Mouse (Mus musculus) lung, adult 2 months (tissue): ENCODE data around the gene Casp14. TPM values are rescaled to one million over a fixed set of nuclear protein-coding genes. Genes with fewer than 3 reads are reported as not detected.

Source experiments
- DNase-seq: peaks from one replicate; pipeline ENCODE4 v3.0.0; 2022
- H3K4me1 ChIP-seq: fragments of 200-500 bp; 2 replicates; pipeline ENCODE4 v1.6.1; 2011; ENCODE audit warnings: low read length; ENCODE audit not compliant: control insufficient read depth, insufficient read depth
- H3K4me3 ChIP-seq: fragments of 200-500 bp; replicated peaks from 2 replicates; pipeline ENCODE3; 2011; ENCODE audit warnings: low read depth, mild to moderate bottlenecking, control low read depth, low read length; ENCODE audit errors: extremely low read depth
- CTCF ChIP-seq: fragments of 200-500 bp; IDR thresholded peaks from 2 replicates; pipeline ENCODE4 v1.5.1; 2011; ENCODE audit warnings: mild to moderate bottlenecking, low read length, control low read depth; ENCODE audit not compliant: insufficient read depth
- POLR2A ChIP-seq: fragments of 200-500 bp; IDR thresholded peaks from 2 replicates; pipeline ENCODE4 v1.6.1; 2011; ENCODE audit warnings: low read depth, mild to moderate bottlenecking, control low read depth, low read length, borderline replicate concordance; ENCODE audit errors: extremely low read depth
- WGBS: fragments of 180-500 bp; shearing (Covaris S2); methylation state at CpG from one replicate; pipeline ENCODE4 v1.1.7; 2018; 5-methylcytosine and 5-hydroxymethylcytosine counted together
- polyA plus RNA-seq: library from polyadenylated mRNA; depleted of rRNA; stranded (reverse); fragments of >200 nt; gene quantifications from 2 replicates; pipeline ENCODE4 v1.2.3, GENCODE M21; 2012

The Casp14 gene
- polyA plus RNA-seq, 1 experiment: 3.6 TPM

DNA sequence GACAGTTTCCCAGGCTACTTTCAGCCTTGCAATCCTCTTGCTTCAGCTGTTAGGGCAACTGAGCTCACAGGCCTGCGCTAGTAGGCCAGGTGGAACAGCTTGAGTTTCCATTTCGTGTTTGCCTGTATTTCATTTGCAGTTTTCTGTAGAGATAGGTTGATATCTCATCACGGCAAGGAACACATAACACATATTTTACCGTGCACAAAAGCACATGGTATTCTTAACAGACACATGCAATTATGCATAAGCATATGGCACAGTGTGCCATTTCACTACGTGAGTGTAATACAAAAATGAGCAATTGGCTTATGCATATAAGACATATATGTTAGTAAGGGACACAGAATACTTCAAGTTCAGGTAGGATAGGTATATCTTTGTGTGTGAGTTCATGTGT is 9.8 kb upstream of the Casp14 start:
- no peak for DNase-seq
- Histone ChIP-seq H3K4me1 (no peaks in the 10 kb centered on the region), H3K4me3 (no peak overlapping the region)
- no peak for TF ChIP-seq POLR2A
- no peak for TF ChIP-seq CTCF
- 81% methylated on average over 5 of the region's 5 CpGs for WGBS

DNA sequence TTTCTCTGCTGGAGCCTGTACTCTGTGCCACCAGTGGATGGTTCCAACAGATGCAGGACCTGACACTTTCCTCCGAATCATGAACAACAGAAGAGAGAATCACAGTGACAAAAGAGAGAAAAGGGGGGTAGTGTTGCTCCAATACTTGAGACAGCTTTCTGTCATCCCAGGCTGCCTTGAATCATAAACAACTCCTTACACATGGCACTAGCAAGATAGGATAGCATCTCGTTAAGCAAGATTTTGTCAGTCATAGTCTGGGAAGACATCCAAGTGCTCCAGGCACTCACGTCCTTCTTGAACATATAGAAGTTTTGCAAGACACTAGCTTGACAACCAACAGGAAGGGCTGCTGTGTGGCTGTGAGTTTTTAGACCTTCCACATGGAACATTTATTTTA is 8.9 kb upstream of the Casp14 start:
- no peak for DNase-seq
- H3K4me3 ChIP-seq: no peak overlapping the region
- TF ChIP-seq POLR2A (no peak), CTCF (no peak)
- H3K4me1 ChIP-seq: no peaks in the 10 kb centered on the region
- 36% methylated on average over 3 of the region's 3 CpGs for WGBS

DNA sequence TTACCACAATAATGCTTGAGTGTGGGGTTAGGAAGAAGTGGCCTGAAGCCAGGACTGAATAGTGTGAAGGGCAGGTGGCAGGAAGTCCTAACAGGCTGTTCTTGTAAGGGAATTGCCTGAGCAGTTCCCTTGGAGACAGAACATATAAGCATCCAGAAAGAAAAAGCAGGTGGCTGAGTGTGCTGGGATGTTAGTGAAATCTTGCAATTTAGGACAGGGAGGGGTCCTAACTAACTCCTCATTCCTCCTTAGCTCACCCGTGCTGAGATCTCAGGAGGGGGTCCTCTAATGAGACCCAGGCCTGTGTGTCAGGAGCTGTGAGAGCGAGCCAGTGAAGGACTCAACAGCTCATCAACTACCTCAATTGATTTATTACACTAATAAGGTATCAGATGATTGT is 5.3 kb upstream of the Casp14 start:
- Histone ChIP-seq H3K4me3 (no peak overlapping the region), H3K4me1 (no peaks in the 10 kb centered on the region)
- no peak for DNase-seq
- no peak for TF ChIP-seq POLR2A
- TF ChIP-seq CTCF: no peak
- WGBS: 39% methylated on average over 2 of the region's 2 CpGs

DNA sequence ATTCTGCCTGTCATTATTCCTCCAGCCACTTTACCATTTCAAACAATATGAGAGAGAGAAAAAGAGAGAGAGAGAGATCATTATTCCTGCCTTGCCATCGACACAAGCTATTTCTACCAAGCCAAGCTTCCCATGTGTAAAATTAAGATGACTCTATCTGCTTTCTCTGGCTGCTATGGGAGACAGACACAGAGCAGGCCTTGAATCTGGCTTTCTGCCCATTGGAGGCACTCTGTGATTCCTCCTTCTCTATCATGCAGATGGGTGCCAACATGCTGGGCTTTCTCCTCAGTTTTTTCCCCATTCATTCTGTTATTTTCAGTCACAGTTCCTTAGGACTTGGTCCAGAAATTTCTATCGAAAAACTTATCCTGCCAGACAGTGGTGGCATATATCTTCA is 4.6 kb upstream of the Casp14 start:
- H3K4me1 ChIP-seq: no peaks in the 10 kb centered on the region
- TF ChIP-seq CTCF: no peak
- no peak for TF ChIP-seq POLR2A
- WGBS: 73% methylated on average over 2 of the region's 2 CpGs
- no peak overlapping the region for H3K4me3 ChIP-seq
- DNase-seq: no peak

DNA sequence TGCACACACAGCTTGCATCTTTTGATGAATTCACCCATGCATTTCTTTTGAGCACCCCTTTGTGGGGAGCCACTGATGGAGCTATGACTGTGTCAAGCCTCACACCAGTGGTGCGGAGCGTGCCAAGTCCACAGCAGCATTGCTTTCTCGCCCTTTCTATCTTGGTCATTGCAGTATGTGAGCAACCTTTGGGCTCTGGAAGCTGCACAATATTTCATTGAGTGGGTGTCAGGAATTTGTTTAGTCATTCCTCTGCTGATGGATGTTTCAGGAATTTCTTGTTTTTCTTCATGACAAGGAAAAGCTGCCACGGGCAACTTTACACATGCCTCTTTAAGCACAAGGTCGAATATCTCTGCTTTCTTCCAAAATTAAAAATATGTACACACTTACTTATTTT is 3.9 kb upstream of the Casp14 start:
- Histone ChIP-seq H3K4me3 (no peak overlapping the region), H3K4me1 (no peaks in the 10 kb centered on the region)
- no peak for DNase-seq
- WGBS: 55% methylated on average over 5 of the region's 5 CpGs
- TF ChIP-seq CTCF (no peak), POLR2A (no peak)

DNA sequence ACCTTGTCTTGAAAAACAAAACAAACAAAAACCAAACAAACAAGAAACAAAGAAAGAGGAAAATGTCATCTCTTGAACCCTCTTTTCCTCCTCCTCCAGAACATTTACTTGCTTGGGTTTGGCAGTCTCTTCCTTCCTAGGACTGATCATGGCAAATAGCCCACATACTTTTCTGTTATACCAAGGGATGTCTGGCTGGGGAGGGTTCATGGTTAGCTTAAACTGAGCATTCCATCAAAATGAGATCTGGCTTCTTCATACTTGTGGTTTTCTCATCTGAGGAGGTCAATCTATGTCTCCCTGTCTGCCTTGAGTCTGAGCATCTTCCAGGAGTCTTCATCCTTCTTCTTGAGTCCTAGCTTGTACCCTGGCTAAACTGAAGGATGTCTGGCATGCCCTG is 1.9 kb downstream of the Casp14 start:
- no peaks in the 10 kb centered on the region for H3K4me1 ChIP-seq
- TF ChIP-seq POLR2A (no peak), CTCF (no peak)
- DNase-seq: no peak
- no peak overlapping the region for H3K4me3 ChIP-seq

DNA sequence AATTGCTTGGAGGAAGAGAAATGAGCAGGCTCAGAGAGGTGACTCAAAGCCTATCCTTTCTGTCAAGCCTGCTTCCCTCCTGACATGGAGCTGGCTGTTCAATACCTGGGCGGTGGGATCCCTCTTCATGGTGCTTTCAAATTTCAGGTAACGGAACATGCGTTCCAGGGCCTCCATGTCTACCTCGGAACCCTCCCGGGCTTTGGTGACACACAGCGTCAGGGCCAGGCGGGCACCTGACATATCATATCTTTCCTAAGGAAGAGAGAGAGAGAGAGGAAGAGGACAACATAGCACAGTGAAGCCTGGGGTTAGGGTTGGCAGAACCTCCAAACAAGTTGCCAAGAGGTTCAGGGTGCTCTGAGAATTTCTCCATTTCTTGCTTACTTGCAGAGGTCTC is 2.9 kb downstream of the Casp14 start:
- Histone ChIP-seq H3K4me1 (no peaks in the 10 kb centered on the region), H3K4me3 (no peak overlapping the region)
- no peak for TF ChIP-seq CTCF
- TF ChIP-seq POLR2A: no peak
- 91% methylated on average over 7 of the region's 7 CpGs for WGBS
- no peak for DNase-seq

DNA sequence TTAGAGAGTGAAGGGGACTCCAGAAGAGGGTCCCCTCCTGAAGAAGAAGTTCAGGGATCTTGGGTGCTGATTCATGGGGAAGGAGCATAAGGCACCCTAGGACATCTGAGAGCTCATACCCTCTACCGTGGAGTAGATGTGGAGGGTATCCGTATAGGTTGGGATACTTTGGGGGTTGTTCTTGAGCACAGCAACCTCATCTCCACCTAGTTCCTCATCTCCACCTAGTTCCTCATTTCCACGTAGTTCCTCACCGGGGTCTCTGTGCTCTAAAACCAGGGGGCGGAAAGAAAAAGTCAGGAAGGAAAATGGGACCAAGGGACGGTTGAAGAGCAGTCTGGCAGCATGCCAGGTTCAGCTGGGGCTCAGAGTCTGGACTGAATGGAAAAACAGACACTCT is 4.0 kb downstream of the Casp14 start:
- Histone ChIP-seq H3K4me1 (no peaks in the 10 kb centered on the region), H3K4me3 (no peak overlapping the region)
- DNase-seq: no peak
- TF ChIP-seq CTCF (no peak), POLR2A (no peak)
- whole genome bisulfite sequencing: 51% methylated on average over 6 of the region's 6 CpGs

DNA sequence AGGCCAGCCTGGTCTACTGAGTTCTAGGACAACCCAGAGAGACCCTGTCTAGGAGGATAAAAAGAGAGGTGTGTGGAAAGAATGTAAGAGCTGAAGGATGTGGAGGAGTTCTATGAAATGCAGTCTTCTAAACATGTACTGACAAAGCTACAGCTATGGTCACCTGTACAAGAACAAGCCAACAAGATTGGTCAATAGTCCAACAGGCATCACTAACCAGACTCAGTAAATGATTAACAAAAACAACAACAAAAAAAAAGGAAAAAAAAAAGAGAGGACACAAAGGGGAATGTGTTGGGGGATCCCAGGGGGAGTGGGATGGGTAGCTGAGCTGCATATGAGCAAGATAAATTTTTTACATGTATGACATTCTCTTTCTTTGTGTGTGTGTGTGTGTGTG is 7.4 kb downstream of the Casp14 start:
- Histone ChIP-seq H3K4me1 (no peaks in the 10 kb centered on the region), H3K4me3 (no peak overlapping the region)
- no peak for DNase-seq
- no peak for TF ChIP-seq CTCF
- TF ChIP-seq POLR2A: no peak

DNA sequence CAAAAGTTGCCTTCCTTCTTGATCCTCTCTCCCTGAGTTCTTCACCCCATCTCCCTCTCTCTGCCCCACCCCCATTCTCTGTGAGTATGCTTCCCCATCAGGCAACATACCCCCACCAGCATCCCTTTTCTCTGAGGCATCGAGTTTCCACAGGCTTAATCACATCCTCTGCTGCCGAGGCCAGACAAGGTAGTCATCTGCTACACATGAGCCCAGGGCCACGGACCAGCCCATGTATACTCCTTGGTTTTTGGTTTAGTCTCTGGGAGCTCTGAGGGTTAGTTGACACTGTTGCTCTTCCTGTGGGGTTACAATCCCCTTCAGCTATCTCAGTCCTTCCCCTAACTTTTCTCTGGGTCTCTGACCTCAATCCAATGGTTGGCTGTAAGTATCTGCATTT is 17.2 kb downstream of the Casp14 start:
- TF ChIP-seq POLR2A (no peak), CTCF (no peak)
- WGBS: 44% methylated on average over 3 of the region's 3 CpGs
- DNase-seq: no peak
- Histone ChIP-seq H3K4me1 (no peaks in the 10 kb centered on the region), H3K4me3 (no peak overlapping the region)

DNA sequence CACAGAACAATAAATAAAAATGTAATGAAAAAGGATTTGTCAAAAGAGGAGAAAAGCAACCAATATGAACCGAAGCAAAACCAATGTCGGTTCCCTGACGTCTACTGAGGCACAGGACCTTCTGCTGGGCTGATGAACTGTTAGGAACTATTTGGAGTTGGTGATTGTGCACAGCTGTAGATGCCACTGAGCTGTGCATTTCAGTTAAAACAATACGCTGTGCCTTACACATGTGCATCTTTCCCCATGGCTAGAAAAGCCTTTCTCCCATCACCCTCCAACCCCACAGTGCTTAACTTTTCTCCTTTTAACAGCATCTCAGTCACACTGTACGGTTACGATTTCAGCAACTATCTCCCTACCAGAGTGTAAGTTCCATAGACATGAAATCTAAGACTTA is 28.1 kb downstream of the Casp14 start:
- Histone ChIP-seq H3K4me1 (no peaks in the 10 kb centered on the region), H3K4me3 (no peak overlapping the region)
- WGBS: 64% methylated on average over 6 of the region's 6 CpGs
- no peak for DNase-seq
- TF ChIP-seq CTCF (no peak), POLR2A (no peak)
